Mouse (Mus musculus) bone marrow, adult 2 months (tissue): Measurements from ENCODE around the gene Dynlrb2.

Experiments used
- CTCF ChIP-seq: fragments of 200-500 bp; IDR thresholded peaks from 2 replicates; pipeline ENCODE4 v1.5.1; 2011; ENCODE audit warnings: low read length, control low read depth; ENCODE audit not compliant: control insufficient read depth, insufficient read depth
- POLR2A ChIP-seq: fragments of 200-500 bp; IDR thresholded peaks from 2 replicates; pipeline ENCODE4 v1.6.1; 2011; ENCODE audit warnings: low read depth, mild to moderate bottlenecking, control low read depth, low read length, borderline replicate concordance; ENCODE audit not compliant: control insufficient read depth

GRCm38 (mm10) chr8:116484087-116484486 is 20.7 kb upstream of the Dynlrb2 start:
- TF ChIP-seq CTCF (no peak), POLR2A (no peak)
